Comparison of ENCODE assay signal across 21 mouse cellular contexts in the genomic region with DNA sequence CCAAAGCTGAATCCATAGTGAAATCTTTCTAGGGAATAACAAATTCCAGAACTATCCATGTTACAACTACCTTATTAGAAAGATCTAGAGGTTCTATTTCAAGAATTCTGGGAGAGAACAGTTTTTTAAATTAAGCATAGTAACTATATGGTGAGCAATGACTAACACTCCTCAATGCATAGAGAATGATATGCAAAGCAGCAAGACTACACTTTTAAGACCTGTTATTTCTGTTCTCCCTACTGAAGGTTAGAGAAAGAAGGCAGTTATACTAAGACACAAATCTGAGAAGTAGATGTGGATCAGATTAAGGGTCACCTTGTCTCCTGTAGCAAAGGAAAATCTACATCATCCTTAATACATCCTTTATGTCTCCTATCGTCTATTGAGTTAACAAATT.
"Had no signal": no experiment of that assay in that cellular context is flagged by ENCODE, and none has a peak within 500 bp of the region (broad histone marks: within the 10 kb centered on the region; RNA-seq: fewer than 3 reads in every experiment).

No protein-coding gene starts in this region.

- ATAC-seq: forebrain, embryonic 13.5 days; forebrain, embryonic 14.5 days; forebrain, embryonic 15.5 days; forebrain, embryonic 16.5 days; forebrain, postnatal 0 days had no signal

- DNase-seq: cerebellum, adult 8-10 months; cerebellum, adult 9-10 months; cerebellum, adult 9-11 months; cerebellum, postnatal 10 days; cerebellum, postnatal 14 days; cerebellum, postnatal 25 days; cerebellum, postnatal 36 days; embryo, embryonic 11 days; forebrain, postnatal 0 days; gastrocnemius, adult 2 months; gastrocnemius, postnatal 10 days; gastrocnemius, postnatal 14 days; gastrocnemius, postnatal 25 days; gastrocnemius, postnatal 36 days; heart, adult 11 months; heart, adult 18-20 months; heart, adult 2 months had no signal
